Mouse (Mus musculus) hindbrain, embryonic 16.5 days (tissue): ENCODE results near the gene 1500011B03Rik. TPM values are rescaled to one million over a fixed set of nuclear protein-coding genes. Genes with fewer than 3 reads are reported as not detected.
A peak's percentile ranks its signal among the peaks of the same experiment; 100 is the strongest.
"Not testable (repeated sequence)": the region's sequence is repeated elsewhere in the genome, so short reads cannot be mapped to it uniquely, and the experiment has no call there.

Experiments used
- ATAC-seq: fragments of 200-750 bp; cut with Nextera tagmentation; 2 replicates; pipeline ENCODE4 v1.8.0; 2017; ENCODE audit warnings: moderate TSS enrichment, moderate library complexity
- H3K27ac ChIP-seq: fragments of 300-500 bp; sonication (generic); 2 replicates; pipeline ENCODE4 v1.5.1; 2014; ENCODE audit warnings: low read depth, mild to moderate bottlenecking, control low read depth, low read length, moderate library complexity
- H3K27me3 ChIP-seq: fragments of 300-500 bp; sonication (generic); replicated peaks from 2 replicates; pipeline ENCODE4 v1.6.1; 2014; ENCODE audit warnings: low read length; ENCODE audit not compliant: control insufficient read depth, insufficient read depth
- H3K36me3 ChIP-seq: fragments of 300-500 bp; sonication (generic); 2 replicates; pipeline ENCODE4 v1.6.1; 2014; ENCODE audit warnings: mild to moderate bottlenecking, low read length, moderate library complexity, mixed read lengths; ENCODE audit not compliant: control insufficient read depth, insufficient read depth
- H3K4me1 ChIP-seq: fragments of 300-500 bp; sonication (generic); 2 replicates; pipeline ENCODE4 v1.6.1; 2014; ENCODE audit warnings: low read depth, low read length; ENCODE audit not compliant: control insufficient read depth, insufficient read depth
- H3K4me2 ChIP-seq: fragments of 300-500 bp; sonication (generic); 2 replicates; pipeline ENCODE4 v1.6.1; 2014; ENCODE audit warnings: mild to moderate bottlenecking, low read length, control low read depth, moderate library complexity
- H3K4me3 ChIP-seq: fragments of 300-500 bp; sonication (generic); 2 replicates; pipeline ENCODE4 v1.5.1; 2014; ENCODE audit warnings: mild to moderate bottlenecking, low read length, control low read depth, moderate library complexity
- H3K9ac ChIP-seq: fragments of 300-500 bp; sonication (generic); 2 replicates; pipeline ENCODE4 v1.6.1; 2014; ENCODE audit warnings: low read depth, mild to moderate bottlenecking, control low read depth, low read length, moderate library complexity
- H3K9me3 ChIP-seq: fragments of 300-500 bp; sonication (generic); 2 replicates; pipeline ENCODE4 v1.6.1; 2014; ENCODE audit warnings: mild to moderate bottlenecking, low read length, moderate library complexity; ENCODE audit not compliant: control insufficient read depth
- WGBS: fragments of 180-500 bp; shearing (Covaris S2); extraction: QIAGEN DNeasy Blood & Tissue Kit; methylation state at CpG from one replicate; pipeline ENCODE4 v1.1.7; 2014; 5-methylcytosine and 5-hydroxymethylcytosine counted together
- polyA plus RNA-seq: library from polyadenylated mRNA; unstranded; fragments of >200 nt; fragmentation: Nextera tagmentation; extraction: Ambion mirVana; gene quantifications from 2 replicates; pipeline ENCODE4 v1.2.1, GENCODE M21; 2015

1500011B03Rik gene
- 285 and 306 TPM in 2 replicates for polyA plus RNA-seq

DNA sequence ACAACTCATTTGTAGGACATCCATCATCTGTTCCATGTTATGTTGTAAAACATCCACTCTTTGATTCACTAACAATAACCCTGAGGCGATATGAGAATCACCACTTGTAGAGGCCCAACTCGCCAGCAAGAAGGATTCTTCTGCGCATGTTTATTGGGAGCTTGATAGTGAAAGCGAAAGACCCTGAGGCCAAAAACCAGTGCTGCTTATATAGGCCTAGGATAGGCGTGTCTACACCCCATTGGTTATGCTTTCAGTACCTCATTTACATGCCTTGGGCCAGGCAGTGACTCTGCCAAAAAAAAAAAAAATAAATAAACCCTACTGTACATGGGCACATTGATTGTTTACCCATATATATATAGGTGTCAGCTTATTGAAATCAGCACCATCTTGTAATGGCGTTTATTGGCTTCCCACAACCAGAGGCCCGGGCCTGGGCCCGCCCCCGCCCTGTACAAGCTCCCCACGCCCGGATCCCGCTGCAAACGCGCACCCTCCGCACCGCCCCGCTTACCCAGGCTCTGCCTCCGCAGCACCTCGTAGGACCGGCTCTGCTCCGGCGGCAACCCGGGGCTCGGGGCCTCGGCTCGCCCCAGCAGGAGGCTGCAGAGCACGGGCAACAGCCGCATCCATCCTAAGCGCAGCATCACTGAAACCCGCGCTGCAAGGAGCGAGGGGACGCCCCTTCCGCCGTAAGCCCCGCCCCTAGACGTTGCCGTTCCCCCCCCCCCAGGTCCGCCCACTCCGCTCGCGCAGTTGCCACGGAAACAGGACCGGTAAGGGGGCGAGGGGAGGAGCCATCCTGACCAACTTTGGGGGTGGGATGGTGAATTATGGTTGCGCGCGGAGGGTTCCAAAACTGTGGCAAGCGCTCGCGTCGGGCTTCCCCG is at the start of gene 1500011B03Rik:
Gene 1500011B03Rik, minus strand, starts transcription at position 673 of the 893 bp plus-strand sequence.
- H3K4me3 ChIP-seq, result peak within 1 kb of the TSS; percentile 87

DNA sequence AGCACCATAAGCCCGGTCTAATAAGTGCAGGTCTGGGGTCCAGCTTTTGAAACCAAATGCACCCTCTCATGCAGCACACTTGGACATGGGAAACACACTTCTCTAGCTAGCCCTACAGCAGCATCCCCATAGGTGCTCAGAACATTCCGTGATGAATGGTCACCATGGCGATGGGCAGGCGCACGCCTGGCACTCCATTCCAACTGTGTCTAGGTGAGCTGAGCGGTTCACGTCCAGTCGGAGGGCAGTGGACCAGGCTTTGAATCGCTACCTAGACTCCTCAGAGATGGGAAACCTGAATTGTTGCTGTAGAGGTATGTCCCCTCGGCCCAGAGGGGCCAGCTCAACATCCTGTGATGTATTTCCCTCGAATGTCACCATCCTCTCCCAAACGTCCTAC is 42.0 kb upstream of the 1500011B03Rik start:
- Histone ChIP-seq H3K36me3 (no peaks in the 10 kb centered on the region), H3K4me1 (no peaks in the 10 kb centered on the region), H3K9ac (no peak overlapping the region), H3K9me3 (peaks cover 7% of the 10 kb centered on the region), H3K4me3 (no peak overlapping the region), H3K4me2 (no peak overlapping the region), H3K27me3 (no peaks in the 10 kb centered on the region), H3K27ac (no peak overlapping the region)
- WGBS, result 91% methylated on average over 12 of the region's 12 CpGs
- ATAC-seq, result no peak

More for the DNA sequence above, at the start of gene 1500011B03Rik:
- Histone ChIP-seq H3K4me1 (peaks cover 4% of the 10 kb centered on the region), H3K9me3 (no peaks in the 10 kb centered on the region), H3K36me3 (peaks cover 3% of the 10 kb centered on the region; the same call in 1 of the 2 replicates), H3K9ac (peak within 1 kb of the TSS; percentile 88), H3K4me2 (peak within 1 kb of the TSS; percentile 67), H3K27ac (peak within 1 kb of the TSS; percentile 85), H3K27me3 (no peaks in the 10 kb centered on the region)
- 8% methylated on average over 35 of the region's 53 CpGs for WGBS
- ATAC-seq, result peak; percentile 92

DNA sequence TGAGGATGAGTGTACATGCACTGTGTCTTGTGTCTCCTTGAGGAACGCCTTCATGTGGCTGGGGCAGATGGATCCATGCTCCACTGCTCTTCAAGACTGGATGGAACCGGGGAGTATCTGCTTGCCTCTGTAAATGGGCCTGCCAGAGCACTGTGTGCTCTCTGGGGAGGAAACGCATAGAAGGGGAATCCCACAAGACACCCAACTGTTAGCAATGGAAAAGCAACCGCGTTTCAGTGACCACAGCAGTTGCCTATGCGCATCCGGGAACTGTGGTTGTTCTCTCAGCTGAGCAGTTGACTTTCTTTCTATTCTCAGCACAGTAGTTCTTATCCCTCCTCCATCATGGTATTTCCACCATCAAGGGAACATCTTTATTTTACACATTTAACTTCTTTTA is 41.5 kb upstream of the 1500011B03Rik start:
- Histone ChIP-seq H3K27me3 (no peaks in the 10 kb centered on the region), H3K27ac (no peak overlapping the region), H3K4me2 (no peak overlapping the region), H3K36me3 (no peaks in the 10 kb centered on the region), H3K4me3 (no peak overlapping the region), H3K9me3 (peaks cover 7% of the 10 kb centered on the region), H3K4me1 (no peaks in the 10 kb centered on the region), H3K9ac (no peak overlapping the region)
- no peak for ATAC-seq
- 79% methylated on average over 7 of the region's 7 CpGs for WGBS

DNA sequence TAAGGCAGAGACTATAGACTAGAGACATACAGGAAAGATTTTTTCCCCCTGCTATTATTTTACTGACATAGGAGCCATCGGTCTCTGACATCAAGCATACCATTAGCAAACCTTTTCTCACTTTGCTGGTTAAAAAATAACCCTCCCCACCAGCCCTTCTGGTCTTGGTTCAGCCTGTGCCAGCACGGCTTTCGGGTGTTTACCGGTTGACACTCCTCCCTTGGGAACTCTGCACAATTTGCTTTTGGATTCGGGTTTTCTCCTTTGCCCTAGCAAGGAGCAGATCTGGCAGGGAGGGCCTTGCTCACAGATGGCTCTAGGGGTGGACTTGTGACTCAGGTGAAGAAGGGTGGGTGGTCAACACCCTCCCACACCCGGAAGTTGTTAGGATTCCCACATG is 38.5 kb upstream of the 1500011B03Rik start:
- H3K27me3 ChIP-seq, result no peaks in the 10 kb centered on the region
- H3K9ac ChIP-seq, result no peak overlapping the region
- no peak overlapping the region for H3K27ac ChIP-seq
- H3K4me2 ChIP-seq, result no peak overlapping the region
- no peak for ATAC-seq
- 64% methylated on average over 6 of the region's 6 CpGs for WGBS
- peaks cover 3% of the 10 kb centered on the region; the same call in 1 of the 2 replicates for H3K4me1 ChIP-seq
- H3K36me3 ChIP-seq, result no peaks in the 10 kb centered on the region
- no peaks in the 10 kb centered on the region for H3K9me3 ChIP-seq
- no peak overlapping the region for H3K4me3 ChIP-seq

DNA sequence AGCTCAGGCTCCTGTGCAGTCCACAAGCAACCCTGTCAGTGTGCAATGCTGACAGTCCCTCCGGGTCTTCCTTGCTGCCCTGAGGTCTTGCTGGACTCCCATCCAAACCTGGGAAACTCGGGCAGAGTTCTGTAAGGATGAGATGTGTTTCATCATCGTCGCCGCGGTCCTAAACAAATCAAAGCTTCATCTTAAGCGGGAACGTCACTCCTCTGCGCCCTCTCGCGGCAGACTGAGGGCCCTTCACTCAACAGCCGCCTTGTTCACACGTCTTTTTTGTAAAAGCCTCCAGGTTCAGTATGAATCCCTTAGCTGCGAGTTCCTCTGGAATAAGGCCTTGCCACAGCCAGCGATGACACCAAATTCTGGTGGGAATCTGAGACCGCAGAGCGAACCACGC is 36.0 kb upstream of the 1500011B03Rik start:
- Histone ChIP-seq H3K9me3 (no peaks in the 10 kb centered on the region), H3K4me3 (peak overlapping the region; percentile 33), H3K36me3 (no peaks in the 10 kb centered on the region), H3K4me1 (peaks cover 3% of the 10 kb centered on the region; the same call in 1 of the 2 replicates), H3K27me3 (no peaks in the 10 kb centered on the region), H3K27ac (0 out of 2 replicates have a peak overlapping the region, but pooled peaks have one; percentile 35), H3K4me2 (peak overlapping the region; percentile 67), H3K9ac (peak overlapping the region; percentile 60)
- ATAC-seq, result peak; percentile 75; the same call in 1 of the 2 replicates
- 3% methylated on average over 18 of the region's 18 CpGs for WGBS

DNA sequence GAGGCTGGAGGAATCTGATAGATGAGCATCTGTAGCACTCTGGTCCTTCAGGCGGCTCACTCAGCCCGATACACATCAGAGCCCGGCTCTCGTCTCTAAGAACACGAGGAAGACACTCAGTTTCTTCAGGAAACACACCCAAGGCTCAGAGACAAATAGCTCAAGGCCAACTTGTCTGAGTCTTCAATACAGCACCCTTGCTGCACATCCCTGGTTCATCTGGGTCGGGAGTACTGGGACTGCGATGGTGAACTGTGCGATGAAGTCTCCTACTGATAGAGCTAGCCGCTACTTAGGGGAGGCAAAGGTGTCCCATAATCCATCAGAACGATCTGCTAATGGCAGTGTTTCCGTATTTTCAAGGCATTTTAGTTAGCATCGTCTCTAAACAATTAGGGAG is 35.3 kb upstream of the 1500011B03Rik start, which contains the start of gene Gm9936:
Gene Gm9936, minus strand, starts transcription at position 101 of the 400 bp plus-strand sequence.
- Histone ChIP-seq H3K27me3 (no peaks in the 10 kb centered on the region), H3K36me3 (no peaks in the 10 kb centered on the region), H3K9me3 (no peaks in the 10 kb centered on the region), H3K27ac (0 out of 2 replicates have a peak within 1 kb of the TSS, but pooled peaks have one; percentile 35), H3K4me3 (peak within 1 kb of the TSS; percentile 33), H3K9ac (peak within 1 kb of the TSS; percentile 60), H3K4me2 (peak within 1 kb of the TSS; percentile 67), H3K4me1 (peaks cover 3% of the 10 kb centered on the region; the same call in 1 of the 2 replicates)
- ATAC-seq, result no peak
- 89% methylated on average over 12 of the region's 12 CpGs for WGBS

DNA sequence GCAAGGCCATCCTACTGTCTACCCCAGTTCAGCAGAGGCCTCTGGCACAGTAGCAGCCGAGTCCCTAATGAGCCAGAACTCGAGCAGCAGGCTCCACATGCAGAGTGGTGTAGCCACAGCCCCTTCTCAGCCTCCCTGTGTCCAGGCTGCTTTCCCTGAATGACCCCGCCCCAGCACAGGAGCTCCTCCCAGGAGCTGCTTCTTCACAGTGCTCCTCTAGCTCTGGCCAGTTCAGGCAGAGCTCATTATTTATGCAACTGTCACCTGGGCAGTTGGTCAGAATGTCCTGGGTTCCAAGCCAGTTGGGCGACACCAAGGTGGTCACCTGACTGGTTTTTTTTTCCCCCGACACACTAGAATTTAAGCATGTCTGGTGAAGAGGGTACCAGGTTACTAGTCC is 30.1 kb upstream of the 1500011B03Rik start, which contains the start of gene 4930519G04Rik:
Gene 4930519G04Rik, plus strand, starts transcription at position 301 of the 400 bp plus-strand sequence.
- H3K27ac ChIP-seq, H3K36me3 ChIP-seq, H3K4me2 ChIP-seq, H3K9ac ChIP-seq, H3K27me3 ChIP-seq, ATAC-seq, H3K4me1 ChIP-seq, H3K9me3 ChIP-seq, H3K4me3 ChIP-seq: not testable (repeated sequence)
- WGBS, result 82% methylated on average over 3 of the region's 5 CpGs

DNA sequence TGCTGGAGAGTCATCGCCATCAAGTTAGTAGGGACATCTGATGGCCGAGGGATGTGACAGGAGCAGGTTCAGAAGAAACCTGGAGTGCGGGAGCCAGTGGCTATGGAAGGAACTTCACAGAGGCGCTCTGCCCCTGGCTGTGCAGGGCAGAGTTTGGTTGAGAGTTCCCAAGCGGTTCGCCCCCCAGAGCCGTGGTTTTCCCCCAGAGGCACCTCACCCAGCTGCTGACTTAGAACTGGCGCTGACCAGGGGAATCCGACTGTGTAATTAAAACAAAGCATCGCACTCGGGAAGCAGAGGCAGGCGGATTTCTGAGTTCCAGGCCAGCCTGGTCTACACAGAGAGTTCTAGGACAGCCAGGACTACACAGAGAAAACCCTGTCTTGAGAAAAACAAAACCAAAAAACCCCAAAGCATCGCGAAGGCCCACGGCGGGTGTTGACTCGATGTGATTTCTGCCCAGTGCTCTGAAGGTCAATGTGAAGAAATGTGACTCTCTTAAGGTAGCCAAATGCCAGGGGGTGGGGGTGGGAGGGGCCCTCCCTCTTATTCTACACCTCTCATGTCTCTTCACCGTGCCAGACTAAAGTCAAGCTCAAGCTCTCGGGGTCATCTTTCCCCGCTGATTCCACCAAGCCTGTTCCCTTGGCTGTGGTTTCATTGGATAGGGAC is 28.4 kb upstream of the 1500011B03Rik start:
- WGBS, result 90% methylated on average over 20 of the region's 20 CpGs
- no peak overlapping the region for H3K4me3 ChIP-seq
- no peak for ATAC-seq
- no peak overlapping the region for H3K9ac ChIP-seq
- no peaks in the 10 kb centered on the region for H3K27me3 ChIP-seq
- H3K27ac ChIP-seq, result no peak overlapping the region
- no peaks in the 10 kb centered on the region for H3K9me3 ChIP-seq
- H3K36me3 ChIP-seq, result no peaks in the 10 kb centered on the region
- no peak overlapping the region for H3K4me2 ChIP-seq
- no peaks in the 10 kb centered on the region for H3K4me1 ChIP-seq

DNA sequence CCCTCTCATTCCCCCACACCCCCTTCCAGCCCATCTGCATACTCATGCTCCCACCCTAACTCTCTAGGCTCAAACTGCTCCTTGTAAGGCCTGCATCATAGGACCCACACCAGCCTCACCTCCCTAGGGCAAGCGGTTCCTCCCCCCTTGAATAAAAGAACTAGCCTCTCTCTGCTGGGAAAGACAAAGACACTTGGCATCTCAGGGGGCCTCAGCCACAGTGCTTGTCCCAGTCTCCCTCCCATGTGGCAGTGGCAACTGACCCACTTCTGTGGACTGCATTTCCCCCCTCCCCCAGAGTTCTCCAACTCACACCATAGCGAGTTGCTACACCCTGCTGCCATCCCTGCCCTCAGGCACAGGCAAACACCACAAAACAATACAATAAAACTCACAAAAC is 21.1 kb upstream of the 1500011B03Rik start:
- not testable (repeated sequence) for H3K9ac ChIP-seq, H3K4me1 ChIP-seq, H3K4me3 ChIP-seq, ATAC-seq, H3K9me3 ChIP-seq, H3K36me3 ChIP-seq, H3K27ac ChIP-seq, H3K27me3 ChIP-seq, H3K4me2 ChIP-seq
- 39% methylated on average over 2 of the region's 2 CpGs for WGBS
